Mouse (Mus musculus) embryo, embryonic 10 days (tissue): ENCODE data around the gene Ppif.

Experiments used
- DNase-seq: peaks from one replicate; pipeline ENCODE4 v3.0.0-alpha.2; 2015; ENCODE audit warnings: low spot score

The Ppif gene

GRCm38 (mm10) chr14:25736589-25736988, 42.6 kb downstream of the Ppif start:
- DNase-seq: no peak

GRCm38 (mm10) chr14:25738591-25739001, 44.6 kb downstream of the Ppif start:
- peak; percentile 69 for DNase-seq

GRCm38 (mm10) chr14:25739957-25740565, 46.1 kb downstream of the Ppif start:
- no peak for DNase-seq

GRCm38 (mm10) chr14:25741211-25741610, 47.3 kb downstream of the Ppif start:
- DNase-seq: no peak

GRCm38 (mm10) chr14:25741840-25742367, 48.0 kb downstream of the Ppif start:
- DNase-seq: no peak

- no peak for DNase-seq
These were observed 49.0 kb downstream of the Ppif start for GRCm38 (mm10) chr14:25742943-25743342.

- peak; percentile 41 for DNase-seq
These were observed 51.6 kb downstream of the Ppif start for GRCm38 (mm10) chr14:25745365-25746184.

- no peak for DNase-seq
These were observed 52.4 kb downstream of the Ppif start for GRCm38 (mm10) chr14:25746371-25746770.

GRCm38 (mm10) chr14:25746971-25747945, 53.3 kb downstream of the Ppif start:
- no peak for DNase-seq

GRCm38 (mm10) chr14:25747996-25748756, 54.2 kb downstream of the Ppif start:
- DNase-seq: no peak

- peak; percentile 70 for DNase-seq
These were observed 55.4 kb downstream of the Ppif start for GRCm38 (mm10) chr14:25749143-25749909.
